23 mouse cellular contexts compared by ENCODE assay signal in the genomic region with DNA sequence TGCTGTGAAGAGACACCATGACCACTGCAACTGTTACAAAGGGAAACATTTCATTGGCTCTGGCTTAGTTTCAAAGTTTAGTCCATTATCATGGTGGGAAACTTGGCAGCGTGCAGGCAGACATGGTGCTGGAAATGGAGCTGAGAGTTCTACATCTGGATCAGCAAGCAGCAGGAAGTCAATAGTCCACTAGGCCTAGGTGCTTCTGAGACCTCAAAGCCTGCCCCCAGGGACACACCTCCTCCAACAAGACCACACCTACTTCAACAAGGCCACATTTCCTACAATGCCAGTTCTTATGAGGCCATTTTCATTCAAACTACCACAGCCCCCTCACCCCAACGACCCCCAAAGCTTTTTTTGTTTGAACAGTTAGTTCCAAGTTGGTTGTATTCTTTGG. TPM values are rescaled to one million over a fixed set of nuclear protein-coding genes. Genes with fewer than 3 reads are reported as not detected.
"Had no signal": no experiment of that assay in that cellular context is flagged by ENCODE, and none has a peak within 500 bp of the region (broad histone marks: within the 10 kb centered on the region; RNA-seq: fewer than 3 reads in every experiment).

No protein-coding gene starts in this region.

- DNase-seq: kidney, adult 2 months; kidney, postnatal 14 days; lung, embryonic 14.5 days; lung, postnatal 14 days; right cerebral cortex, postnatal 14 days; thymus, postnatal 36 days had no signal

- H3K9me3 ChIP-seq: kidney, embryonic 15.5 days; limb, embryonic 10.5 days; midbrain, embryonic 12.5 days had no signal

- H3K27me3 ChIP-seq: kidney, embryonic 15.5 days; midbrain, embryonic 12.5 days had no signal

- H3K36me3 ChIP-seq: kidney, embryonic 15.5 days; limb, embryonic 10.5 days; midbrain, embryonic 12.5 days had no signal

- H3K27ac ChIP-seq: kidney, embryonic 15.5 days; limb, embryonic 10.5 days; macrophage; midbrain, embryonic 12.5 days had no signal

- H3K9ac ChIP-seq: kidney, embryonic 15.5 days; lung, embryonic 14.5 days; midbrain, embryonic 12.5 days had no signal

- ATAC-seq: intestine, embryonic 16.5 days had no signal

- H3K4me2 ChIP-seq: kidney, embryonic 15.5 days; lung, embryonic 14.5 days; midbrain, embryonic 12.5 days had no signal

- H3K4me1 ChIP-seq: kidney, embryonic 15.5 days; limb, embryonic 10.5 days; midbrain, embryonic 12.5 days had no signal

- H3K4me3 ChIP-seq: kidney, embryonic 15.5 days; limb, embryonic 10.5 days; midbrain, embryonic 12.5 days had no signal

RNA-seq across cellular contexts. Expression of a gene that starts 8.8 kb away (rescaled TPM):
- total RNA-seq: layer of hippocampus, adult 8-10 months; layer of hippocampus, postnatal 14 days; left cerebral cortex, adult 18-20 months; left cerebral cortex, postnatal 14 days; megakaryocyte-erythroid progenitor cell, adult 5-6 weeks; midbrain, postnatal 0 days had no signal
- polyA plus RNA-seq: intestine, embryonic 16.5 days; kidney, adult 2 months; kidney, embryonic 15.5 days; large intestine, adult 2 months; limb, embryonic 10.5 days; limb, embryonic 14.5 days; lung, embryonic 14.5 days; macrophage; midbrain, embryonic 12.5 days; neural tube, embryonic 14.5 days; spleen, adult 2 months; stomach, embryonic 16.5 days; thymus, postnatal 0 days had no signal

RNA-seq across cellular contexts. Expression of a gene that starts 13.0 kb away (rescaled TPM):
- total RNA-seq: layer of hippocampus, adult 8-10 months; layer of hippocampus, postnatal 14 days; left cerebral cortex, adult 18-20 months; left cerebral cortex, postnatal 14 days; megakaryocyte-erythroid progenitor cell, adult 5-6 weeks; midbrain, postnatal 0 days had no signal
- polyA plus RNA-seq: intestine, embryonic 16.5 days; kidney, adult 2 months; kidney, embryonic 15.5 days; large intestine, adult 2 months; limb, embryonic 10.5 days; limb, embryonic 14.5 days; lung, embryonic 14.5 days; macrophage; midbrain, embryonic 12.5 days; midbrain, postnatal 0 days; neural tube, embryonic 14.5 days; spleen, adult 2 months; stomach, embryonic 16.5 days; thymus, postnatal 0 days had no signal
